Mouse (Mus musculus): ENCODE results near the gene Med25. TPM values are rescaled to one million over a fixed set of nuclear protein-coding genes. Genes with fewer than 3 reads are reported as not detected.

Gene Med25
- polyA plus RNA-seq, 1 experiment from 2014 or later = 72.5 TPM

GRCm38 (mm10) chr7:44863982-44864494, 28.5 kb downstream of the Med25 start:
- ATAC-seq (replicated peaks; ENCODE audit: low FRiP score) (no peak), DNase-seq (ENCODE audit: low spot score) (no peak)
- Histone ChIP-seq H3K4me2 (no peak overlapping the region), H3K36me3 (ENCODE audit: control insufficient read depth, insufficient read depth, low read length) (peaks cover 44% of the 10 kb centered on the region), H3K4me3 (ENCODE audit: low read depth, low read length) (no peak overlapping the region), H3K9ac (ENCODE audit: low read depth, low read length) (no peak overlapping the region), H3K9me3 (ENCODE audit: control insufficient read depth, low read length) (no peaks in the 10 kb centered on the region), H3K4me1 (replicated peaks; ENCODE audit: control insufficient read depth, insufficient read depth, low read length) (peaks cover 39% of the 10 kb centered on the region), H3K27ac (ENCODE audit: low read depth, low read length) (no peak overlapping the region; the same call in 1 of the 2 replicates), H3K27me3 (replicated peaks; ENCODE audit: control insufficient read depth, insufficient read depth, low read length) (no peaks in the 10 kb centered on the region)
- 89% methylated on average over 11 of the region's 11 CpGs for WGBS

DNA sequence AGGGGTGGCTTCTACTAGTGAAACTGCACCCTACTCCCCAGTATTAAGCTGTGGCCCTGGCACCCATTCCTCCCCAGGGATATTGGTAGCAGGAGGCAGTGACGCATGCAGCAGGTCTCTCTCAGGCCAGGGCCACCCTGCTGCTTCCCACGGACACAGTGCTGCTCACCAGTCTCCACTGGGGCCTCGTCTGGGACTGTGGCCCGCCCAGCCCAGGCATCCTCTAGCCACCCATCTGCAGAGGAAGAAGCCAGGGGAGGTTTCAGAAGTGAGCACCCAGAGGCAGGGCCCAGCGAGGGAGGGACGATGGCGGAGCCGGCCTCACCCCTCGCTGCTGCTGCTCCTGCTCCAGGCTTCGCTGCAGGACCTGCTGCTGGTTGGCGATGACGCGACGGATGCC, 29.3 kb downstream of the Med25 start:
- H3K36me3 ChIP-seq (ENCODE audit: control insufficient read depth, insufficient read depth, low read length) = peaks cover 44% of the 10 kb centered on the region
- H3K4me1 ChIP-seq (replicated peaks; ENCODE audit: control insufficient read depth, insufficient read depth, low read length) = peaks cover 39% of the 10 kb centered on the region
- no peak overlapping the region for H3K9ac ChIP-seq (ENCODE audit: low read depth, low read length)
- 0 out of 2 replicates have a peak overlapping the region, but pooled peaks have one; percentile 4 for H3K4me3 ChIP-seq (ENCODE audit: low read depth, low read length)
- H3K27me3 ChIP-seq (replicated peaks; ENCODE audit: control insufficient read depth, insufficient read depth, low read length) = no peaks in the 10 kb centered on the region
- H3K27ac ChIP-seq (ENCODE audit: low read depth, low read length) = no peak overlapping the region
- 90% methylated on average over 14 of the region's 14 CpGs for WGBS
- ATAC-seq (replicated peaks; ENCODE audit: low FRiP score) = no peak
- no peaks in the 10 kb centered on the region for H3K9me3 ChIP-seq (ENCODE audit: control insufficient read depth, low read length)
- no peak overlapping the region for H3K4me2 ChIP-seq
- no peak for DNase-seq (ENCODE audit: low spot score)

DNA sequence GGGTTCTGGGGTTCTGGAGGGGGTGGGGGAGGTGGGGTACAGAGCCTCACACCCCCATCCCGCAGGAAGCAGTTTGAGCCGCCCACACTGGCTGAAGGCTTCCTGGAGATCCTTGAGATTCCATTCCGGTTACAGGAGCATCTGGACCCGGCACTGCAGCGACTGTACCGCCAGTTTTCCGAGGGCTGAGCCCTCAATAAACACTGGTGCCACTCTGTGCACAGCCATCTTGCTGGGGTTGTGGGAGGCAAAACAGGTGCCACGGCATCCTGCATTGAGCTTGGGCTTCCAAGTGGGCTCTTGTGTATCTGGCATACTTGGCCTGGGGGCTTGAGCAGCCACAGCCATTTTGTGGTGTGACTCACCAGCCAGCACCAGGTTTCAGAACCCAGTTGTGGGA, 30.1 kb downstream of the Med25 start:
- ATAC-seq (replicated peaks; ENCODE audit: low FRiP score) = no peak
- Histone ChIP-seq H3K9ac (ENCODE audit: low read depth, low read length) (no peak overlapping the region), H3K4me1 (replicated peaks; ENCODE audit: control insufficient read depth, insufficient read depth, low read length) (peaks cover 38% of the 10 kb centered on the region), H3K36me3 (ENCODE audit: control insufficient read depth, insufficient read depth, low read length) (peaks cover 44% of the 10 kb centered on the region), H3K27me3 (replicated peaks; ENCODE audit: control insufficient read depth, insufficient read depth, low read length) (no peaks in the 10 kb centered on the region), H3K9me3 (ENCODE audit: control insufficient read depth, low read length) (no peaks in the 10 kb centered on the region), H3K27ac (ENCODE audit: low read depth, low read length) (no peak overlapping the region), H3K4me2 (no peak overlapping the region), H3K4me3 (ENCODE audit: low read depth, low read length) (no peak overlapping the region)
- no peak for DNase-seq (ENCODE audit: low spot score)
- WGBS = 85% methylated on average over 8 of the region's 8 CpGs

- Histone ChIP-seq H3K36me3 (ENCODE audit: control insufficient read depth, insufficient read depth, low read length) (peaks cover 44% of the 10 kb centered on the region), H3K9ac (ENCODE audit: low read depth, low read length) (no peak overlapping the region), H3K4me2 (no peak overlapping the region), H3K27ac (ENCODE audit: low read depth, low read length) (no peak overlapping the region), H3K9me3 (ENCODE audit: control insufficient read depth, low read length) (no peaks in the 10 kb centered on the region), H3K4me3 (ENCODE audit: low read depth, low read length) (no peak overlapping the region), H3K4me1 (replicated peaks; ENCODE audit: control insufficient read depth, insufficient read depth, low read length) (peaks cover 30% of the 10 kb centered on the region), H3K27me3 (replicated peaks; ENCODE audit: control insufficient read depth, insufficient read depth, low read length) (no peaks in the 10 kb centered on the region)
- DNase-seq (ENCODE audit: low spot score) = no peak
- 85% methylated on average over 14 of the region's 14 CpGs for WGBS
- ATAC-seq (replicated peaks; ENCODE audit: low FRiP score) = no peak
Observed at GRCm38 (mm10) chr7:44861429-44861816, 31.1 kb downstream of the Med25 start.

- H3K27me3 ChIP-seq (replicated peaks; ENCODE audit: control insufficient read depth, insufficient read depth, low read length) = no peaks in the 10 kb centered on the region
- peaks cover 30% of the 10 kb centered on the region for H3K4me1 ChIP-seq (replicated peaks; ENCODE audit: control insufficient read depth, insufficient read depth, low read length)
- H3K36me3 ChIP-seq (ENCODE audit: control insufficient read depth, insufficient read depth, low read length) = peaks cover 43% of the 10 kb centered on the region
- no peak overlapping the region for H3K4me3 ChIP-seq (ENCODE audit: low read depth, low read length)
- WGBS = 64% methylated on average over 22 of the region's 22 CpGs
- ATAC-seq (replicated peaks; ENCODE audit: low FRiP score) (no peak), DNase-seq (ENCODE audit: low spot score) (peak; percentile 72)
- no peak overlapping the region for H3K4me2 ChIP-seq
- no peak overlapping the region for H3K9ac ChIP-seq (ENCODE audit: low read depth, low read length)
- no peaks in the 10 kb centered on the region for H3K9me3 ChIP-seq (ENCODE audit: control insufficient read depth, low read length)
- H3K27ac ChIP-seq (ENCODE audit: low read depth, low read length) = no peak overlapping the region; the same call in 1 of the 2 replicates
Observed at GRCm38 (mm10) chr7:44860576-44861428, 31.7 kb downstream of the Med25 start.

DNA sequence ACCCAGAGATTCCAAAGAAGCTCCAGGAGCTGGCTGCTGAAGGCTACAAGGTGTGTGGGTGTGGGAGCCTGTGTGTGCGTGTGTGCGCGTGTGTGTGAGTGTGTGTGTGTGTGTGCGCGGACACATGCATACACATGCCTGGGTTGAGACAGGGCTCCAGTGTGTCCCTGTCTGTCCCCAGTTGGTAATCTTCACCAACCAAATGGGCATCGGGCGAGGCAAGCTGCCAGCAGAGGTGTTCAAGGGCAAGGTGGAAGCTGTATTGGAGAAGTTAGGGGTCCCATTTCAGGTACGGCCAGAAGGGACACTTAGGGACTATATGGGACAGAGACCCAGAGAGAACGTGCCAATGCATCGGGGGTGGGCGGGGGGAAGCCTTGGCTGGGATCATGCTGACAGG, 32.6 kb downstream of the Med25 start:
- H3K36me3 ChIP-seq (ENCODE audit: control insufficient read depth, insufficient read depth, low read length) = peaks cover 35% of the 10 kb centered on the region
- H3K27ac ChIP-seq (ENCODE audit: low read depth, low read length) = no peak overlapping the region

DNA sequence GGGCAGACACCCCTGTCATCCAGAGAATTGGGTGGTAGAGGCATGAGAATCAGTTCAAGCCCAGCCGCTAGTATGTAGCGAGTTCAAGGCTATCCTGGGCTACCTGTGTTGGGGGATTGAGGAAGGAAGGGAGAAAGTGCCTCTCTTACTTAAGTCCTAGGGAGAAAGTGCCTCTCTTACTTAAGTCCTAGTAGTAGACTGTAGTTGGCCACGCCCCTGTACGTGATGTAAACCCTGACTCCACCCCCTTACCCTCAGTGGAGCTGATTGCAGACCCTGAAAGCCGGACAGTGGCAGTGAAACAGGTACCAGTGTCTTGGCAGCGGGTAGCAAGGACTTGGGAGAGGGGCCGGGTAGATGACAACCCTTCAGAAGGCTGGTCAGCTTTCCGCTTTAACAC, 34.6 kb downstream of the Med25 start:
- Histone ChIP-seq H3K36me3 (ENCODE audit: control insufficient read depth, insufficient read depth, low read length) (peaks cover 15% of the 10 kb centered on the region), H3K9me3 (ENCODE audit: control insufficient read depth, low read length) (no peaks in the 10 kb centered on the region), H3K4me1 (replicated peaks; ENCODE audit: control insufficient read depth, insufficient read depth, low read length) (peaks cover 44% of the 10 kb centered on the region), H3K9ac (ENCODE audit: low read depth, low read length) (peak overlapping the region; percentile 83), H3K27me3 (replicated peaks; ENCODE audit: control insufficient read depth, insufficient read depth, low read length) (no peaks in the 10 kb centered on the region), H3K27ac (ENCODE audit: low read depth, low read length) (peak overlapping the region; percentile 97), H3K4me3 (ENCODE audit: low read depth, low read length) (peak overlapping the region; percentile 91), H3K4me2 (peak overlapping the region; percentile 93)
- 26% methylated on average over 8 of the region's 8 CpGs for WGBS
- no peak for DNase-seq (ENCODE audit: low spot score)
- no peak; the same call in 1 of the 2 replicates for ATAC-seq (replicated peaks; ENCODE audit: low FRiP score)

More for the DNA sequence above, 32.6 kb downstream of the Med25 start:
- no peak for DNase-seq (ENCODE audit: low spot score)
- H3K4me2 ChIP-seq = no peak overlapping the region
- H3K4me3 ChIP-seq (ENCODE audit: low read depth, low read length) = no peak overlapping the region
- no peaks in the 10 kb centered on the region for H3K9me3 ChIP-seq (ENCODE audit: control insufficient read depth, low read length)
- WGBS = 90% methylated on average over 11 of the region's 11 CpGs
- no peaks in the 10 kb centered on the region for H3K27me3 ChIP-seq (replicated peaks; ENCODE audit: control insufficient read depth, insufficient read depth, low read length)
- peaks cover 35% of the 10 kb centered on the region for H3K4me1 ChIP-seq (replicated peaks; ENCODE audit: control insufficient read depth, insufficient read depth, low read length)
- ATAC-seq (replicated peaks; ENCODE audit: low FRiP score) = no peak
- H3K9ac ChIP-seq (ENCODE audit: low read depth, low read length) = no peak overlapping the region

DNA sequence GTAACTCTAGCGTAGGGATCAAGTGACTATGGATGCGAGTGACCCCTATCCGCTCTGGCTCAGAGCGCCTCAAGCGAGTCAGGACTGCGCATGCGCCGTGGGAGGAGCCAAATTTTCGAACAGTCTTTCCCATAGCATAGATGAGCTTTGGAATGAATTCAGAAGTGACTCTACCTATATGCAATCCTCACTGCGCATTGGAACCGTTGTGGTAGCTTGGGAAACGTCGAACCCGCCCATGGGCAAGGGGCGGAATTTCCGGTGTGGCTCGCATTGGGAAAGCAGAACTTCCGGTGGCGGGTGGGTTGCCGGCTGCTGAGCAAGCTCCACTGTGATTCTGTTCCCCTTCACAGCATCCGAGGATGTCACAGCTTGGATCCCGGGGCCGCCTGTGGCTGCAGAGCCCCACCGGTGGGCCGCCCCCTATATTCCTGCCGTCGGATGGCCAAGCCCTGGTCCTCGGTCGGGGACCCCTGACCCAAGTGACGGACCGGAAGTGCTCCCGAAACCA, 35.4 kb downstream of the Med25 start, which contains the start of gene Pnkp:
TSS of gene Pnkp (plus strand) at position 98 of the 511 bp plus-strand sequence.
- H3K36me3 ChIP-seq (ENCODE audit: control insufficient read depth, insufficient read depth, low read length) = peaks cover 13% of the 10 kb centered on the region
- peak; percentile 86 for DNase-seq (ENCODE audit: low spot score)
- no peaks in the 10 kb centered on the region for H3K27me3 ChIP-seq (replicated peaks; ENCODE audit: control insufficient read depth, insufficient read depth, low read length)
- peak within 1 kb of the TSS; percentile 93 for H3K4me2 ChIP-seq
- peaks cover 50% of the 10 kb centered on the region for H3K4me1 ChIP-seq (replicated peaks; ENCODE audit: control insufficient read depth, insufficient read depth, low read length)
- H3K27ac ChIP-seq (ENCODE audit: low read depth, low read length) = peak within 1 kb of the TSS; percentile 97
- peak; percentile 16 for ATAC-seq (replicated peaks; ENCODE audit: low FRiP score)
- H3K9ac ChIP-seq (ENCODE audit: low read depth, low read length) = peak within 1 kb of the TSS; percentile 83
- WGBS = under 1% methylated on average over 32 of the region's 32 CpGs
- no peaks in the 10 kb centered on the region for H3K9me3 ChIP-seq (ENCODE audit: control insufficient read depth, low read length)
- H3K4me3 ChIP-seq (ENCODE audit: low read depth, low read length) = peak within 1 kb of the TSS; percentile 91
